Mouse (Mus musculus) heart, postnatal 0 days (tissue): ENCODE results near the gene Gm16181. TPM values are rescaled to one million over a fixed set of nuclear protein-coding genes. Genes with fewer than 3 reads are reported as not detected.

Source experiments
- ATAC-seq: fragments of 200-750 bp; cut with Nextera tagmentation; 2 replicates; pipeline ENCODE4 v1.8.0; 2017; ENCODE audit warnings: low read depth, moderate number of reproducible peaks, moderate library complexity; ENCODE audit not compliant: insufficient read depth
- DNase-seq: peaks from one replicate; pipeline ENCODE4 v3.0.0-alpha.2; 2016; ENCODE audit warnings: low spot score
- H3K27ac ChIP-seq: fragments of 300-500 bp; sonication (generic); 2 replicates; pipeline ENCODE4 v1.5.1; 2014; ENCODE audit warnings: low read depth, mild to moderate bottlenecking
- H3K27me3 ChIP-seq: fragments of 300-500 bp; sonication (generic); 2 replicates; pipeline ENCODE4 v1.6.1; 2014; ENCODE audit warnings: low read length, mixed read lengths; ENCODE audit not compliant: control insufficient read depth, insufficient read depth
- H3K36me3 ChIP-seq: fragments of 300-500 bp; sonication (generic); replicated peaks from 2 replicates; pipeline ENCODE4 v1.6.1; 2014; ENCODE audit warnings: low read length, mixed read lengths; ENCODE audit not compliant: control insufficient read depth, insufficient read depth
- H3K4me1 ChIP-seq: fragments of 300-500 bp; sonication (generic); 2 replicates; pipeline ENCODE4 v1.6.1; 2014; ENCODE audit warnings: antibody characterized with exemption; ENCODE audit not compliant: control insufficient read depth, insufficient read depth
- H3K4me2 ChIP-seq: fragments of 300-500 bp; sonication (generic); 2 replicates; pipeline ENCODE4 v1.6.1; 2014; ENCODE audit warnings: low read depth, mild to moderate bottlenecking, low read length, moderate library complexity
- H3K4me3 ChIP-seq: fragments of 300-500 bp; sonication (generic); 2 replicates; pipeline ENCODE4 v1.5.1; 2014; ENCODE audit warnings: low read depth, low read length
- H3K9ac ChIP-seq: fragments of 300-500 bp; sonication (generic); replicated peaks from 2 replicates; pipeline ENCODE4 v1.6.1; 2014; ENCODE audit warnings: low read depth, low read length, mixed read lengths
- H3K9me3 ChIP-seq: fragments of 300-500 bp; sonication (generic); replicated peaks from 2 replicates; pipeline ENCODE4 v1.6.1; 2016; ENCODE audit warnings: low read length; ENCODE audit not compliant: control insufficient read depth
- CTCF ChIP-seq: IDR thresholded peaks from 2 replicates; pipeline ENCODE4 v1.5.1; 2016; ENCODE audit warnings: antibody characterized with exemption, control low read depth, low read depth
- EP300 ChIP-seq: IDR thresholded peaks from 2 replicates; pipeline ENCODE4 v1.6.1; 2016; ENCODE audit warnings: antibody characterized with exemption, low read depth
- WGBS: fragments of 180-500 bp; shearing (Covaris S2); extraction: QIAGEN DNeasy Blood & Tissue Kit; methylation state at CpG from one replicate; pipeline ENCODE4 v1.1.7; 2014; 5-methylcytosine and 5-hydroxymethylcytosine counted together
- polyA plus RNA-seq: library from polyadenylated mRNA; unstranded; fragments of >200 nt; fragmentation: Nextera tagmentation; extraction: Ambion mirVana; gene quantifications from 2 replicates; pipeline ENCODE4 v1.2.1, GENCODE M21; 2015
- total RNA-seq: library from RNA; depleted of rRNA; stranded (reverse); fragments of >200 nt; gene quantifications from 2 replicates; pipeline ENCODE4 v1.2.3, GENCODE M21; 2014; ENCODE audit warnings: low replicate concordance

Gm16181 gene
- total and polyA plus RNA-seq, 2 experiments from 2014 or later: 0.87 TPM; not detected in 1

DNA sequence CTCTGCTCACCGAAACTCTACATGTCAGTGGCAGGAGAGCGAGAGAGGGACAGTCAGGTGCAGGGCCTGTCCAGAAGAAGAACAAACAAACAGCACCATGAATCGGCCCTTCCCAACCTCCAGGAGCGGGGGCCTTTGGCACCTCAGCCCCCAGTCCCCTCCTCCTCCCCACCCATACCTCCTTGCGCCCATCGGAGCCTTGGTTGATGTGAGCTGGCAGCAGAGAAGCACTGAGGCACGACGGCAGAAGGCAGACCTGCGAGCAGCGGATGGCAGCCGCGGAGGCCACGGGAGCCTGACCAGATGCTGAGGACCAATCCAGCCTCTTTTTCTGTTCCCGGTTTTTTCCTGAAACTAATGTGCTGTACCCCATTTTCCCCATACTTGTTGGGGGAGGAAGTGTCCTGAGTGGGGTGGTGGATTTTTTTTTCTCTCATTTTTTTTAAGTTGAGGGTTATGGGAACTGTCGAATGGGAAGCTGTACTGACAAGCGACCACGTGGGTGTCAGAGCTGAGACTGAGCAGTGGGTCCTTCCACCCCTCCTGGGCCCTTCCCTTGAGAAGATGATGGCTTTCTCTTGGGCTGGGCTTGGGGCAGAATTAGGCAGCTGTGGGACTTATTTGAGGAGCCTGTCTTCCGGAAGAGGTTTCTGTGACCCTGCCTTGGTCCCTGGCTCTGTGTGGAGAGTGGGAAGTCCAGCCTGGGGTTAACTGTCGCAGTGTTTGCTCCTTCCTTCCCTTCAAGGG lies 29.0 kb downstream of the Gm16181 start:
- H3K36me3 ChIP-seq: peaks cover 94% of the 10 kb centered on the region

DNA sequence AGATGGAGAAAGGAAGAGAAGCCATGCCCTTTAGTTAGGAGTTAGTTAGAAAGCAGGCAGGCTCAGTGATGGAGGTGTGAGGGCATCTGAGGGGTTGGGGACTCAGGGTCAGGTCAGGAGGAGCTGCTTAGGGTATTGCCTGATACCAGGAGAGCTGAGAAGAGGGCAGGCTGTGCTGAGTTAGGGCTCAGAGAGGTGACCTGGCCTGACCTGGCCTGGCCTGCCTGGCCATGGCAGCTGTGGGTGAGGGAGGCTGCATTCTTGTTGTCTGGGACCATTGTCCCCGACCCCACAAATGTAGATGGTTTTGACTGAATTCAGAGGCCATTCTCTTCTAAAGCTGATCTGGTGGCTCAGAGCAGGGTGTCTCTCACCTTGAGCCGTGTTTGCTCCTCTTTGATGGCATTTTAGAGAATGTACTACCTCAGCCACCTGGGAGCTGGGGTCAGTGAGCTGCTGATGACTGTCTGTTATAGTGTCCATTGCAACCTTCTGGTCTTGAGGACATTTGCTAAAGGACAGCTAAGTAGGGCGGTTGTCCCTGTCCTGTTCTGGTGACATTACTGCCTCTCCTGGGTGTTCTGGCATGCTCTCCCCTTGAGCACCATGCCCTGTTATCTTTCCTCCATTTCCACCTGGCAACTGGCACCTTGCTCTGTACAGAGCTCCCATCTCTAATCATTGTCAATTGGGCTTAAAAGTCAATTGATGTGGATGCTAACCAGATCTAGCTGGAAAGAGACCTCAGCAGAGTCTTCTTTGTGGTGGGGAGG lies 29.9 kb downstream of the Gm16181 start:
- no peaks in the 10 kb centered on the region for H3K4me1 ChIP-seq
- H3K36me3 ChIP-seq: peaks cover 84% of the 10 kb centered on the region
- no peak for DNase-seq
- no peaks in the 10 kb centered on the region for H3K27me3 ChIP-seq
- ATAC-seq: no peak
- no peak for TF ChIP-seq EP300
- TF ChIP-seq CTCF: no peak
- no peak overlapping the region for H3K4me2 ChIP-seq
- no peak overlapping the region for H3K27ac ChIP-seq
- no peak overlapping the region for H3K4me3 ChIP-seq
- WGBS: 81% methylated on average over 3 of the region's 3 CpGs
- H3K9ac ChIP-seq: no peak overlapping the region
- H3K9me3 ChIP-seq: no peaks in the 10 kb centered on the region

More for the DNA sequence above, 29.0 kb downstream of the Gm16181 start:
- no peak for TF ChIP-seq EP300
- TF ChIP-seq CTCF: no peak
- no peaks in the 10 kb centered on the region for H3K4me1 ChIP-seq
- no peaks in the 10 kb centered on the region for H3K27me3 ChIP-seq
- ATAC-seq (no peak), DNase-seq (no peak)
- no peak overlapping the region for H3K4me2 ChIP-seq
- H3K9me3 ChIP-seq: no peaks in the 10 kb centered on the region
- no peak overlapping the region for H3K9ac ChIP-seq
- no peak overlapping the region for H3K4me3 ChIP-seq
- WGBS: 90% methylated on average over 18 of the region's 19 CpGs
- H3K27ac ChIP-seq: no peak overlapping the region

DNA sequence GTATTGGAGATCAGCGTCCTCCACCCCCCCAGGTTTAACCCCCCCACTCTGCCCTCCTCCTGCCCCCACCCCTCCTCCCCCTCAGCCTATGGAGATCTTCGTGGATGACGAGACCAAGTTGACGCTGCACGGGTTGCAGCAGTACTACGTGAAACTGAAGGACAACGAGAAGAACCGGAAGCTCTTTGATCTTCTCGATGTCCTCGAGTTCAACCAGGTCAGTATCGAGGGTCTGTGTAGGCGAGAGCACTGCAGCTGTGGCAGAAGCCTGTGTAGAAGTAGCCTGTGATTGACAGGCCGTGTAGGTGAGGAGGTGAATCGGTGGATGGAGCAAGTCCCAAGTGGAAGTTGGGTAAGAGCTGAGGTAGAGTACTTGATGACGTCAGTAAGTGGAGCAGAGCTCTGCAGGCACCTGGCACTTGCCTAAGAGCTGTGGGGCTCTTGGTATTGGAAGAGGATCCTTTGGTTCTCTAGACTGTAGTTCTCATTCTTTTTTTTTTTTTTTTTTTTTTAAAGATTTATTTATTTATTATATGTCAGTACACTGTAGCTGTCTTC lies 30.6 kb downstream of the Gm16181 start:
- Histone ChIP-seq H3K27me3 (no peaks in the 10 kb centered on the region), H3K4me2 (no peak overlapping the region), H3K9me3 (no peaks in the 10 kb centered on the region), H3K9ac (no peak overlapping the region), H3K27ac (no peak overlapping the region), H3K4me1 (no peaks in the 10 kb centered on the region), H3K36me3 (peaks cover 77% of the 10 kb centered on the region), H3K4me3 (no peak overlapping the region)
- no peak for DNase-seq
- no peak for ATAC-seq
- WGBS: 73% methylated on average over 15 of the region's 15 CpGs
- TF ChIP-seq EP300: no peak
- no peak for TF ChIP-seq CTCF

DNA sequence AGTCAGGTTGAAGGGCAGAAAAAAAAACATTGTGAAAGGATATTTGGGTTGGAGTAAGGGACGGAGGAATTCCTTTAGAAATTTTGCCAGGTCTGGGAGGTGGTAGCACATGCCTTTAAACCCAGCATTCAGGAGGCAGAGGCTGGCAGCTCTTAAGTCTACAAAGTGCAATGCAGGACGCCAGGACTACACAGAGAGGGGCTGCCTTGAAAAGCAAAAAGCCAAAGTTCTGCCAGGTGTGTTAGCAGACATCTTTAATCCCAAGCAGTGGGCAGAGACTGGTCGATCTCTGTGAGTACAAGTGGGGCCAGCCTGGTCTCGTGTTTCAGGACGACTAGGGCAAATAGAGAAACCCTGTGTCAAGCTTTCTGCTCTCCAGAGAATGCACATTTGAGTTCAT lies 31.3 kb downstream of the Gm16181 start:
- H3K9me3 ChIP-seq: no peaks in the 10 kb centered on the region
- no peak for DNase-seq
- no peak overlapping the region for H3K9ac ChIP-seq
- H3K4me1 ChIP-seq: no peaks in the 10 kb centered on the region
- no peaks in the 10 kb centered on the region for H3K27me3 ChIP-seq
- no peak overlapping the region for H3K27ac ChIP-seq
- 79% methylated on average over 5 of the region's 5 CpGs for WGBS
- no peak overlapping the region for H3K4me2 ChIP-seq
- H3K4me3 ChIP-seq: no peak overlapping the region
- no peak for ATAC-seq
- H3K36me3 ChIP-seq: peaks cover 70% of the 10 kb centered on the region
- no peak for TF ChIP-seq EP300
- TF ChIP-seq CTCF: no peak

GRCm38 (mm10) chr17:35252619-35253292 lies 32.1 kb downstream of the Gm16181 start:
- Histone ChIP-seq H3K9me3 (no peaks in the 10 kb centered on the region), H3K4me3 (no peak overlapping the region), H3K9ac (no peak overlapping the region), H3K27ac (no peak overlapping the region), H3K27me3 (no peaks in the 10 kb centered on the region), H3K4me2 (no peak overlapping the region), H3K36me3 (peaks cover 62% of the 10 kb centered on the region), H3K4me1 (0 out of 2 replicates have a peak, but pooled peaks cover 5% of the 10 kb centered on the region)
- WGBS: 74% methylated on average over 17 of the region's 18 CpGs
- no peak for DNase-seq
- ATAC-seq: no peak; the same call in 1 of the 2 replicates
- TF ChIP-seq CTCF (no peak), EP300 (no peak)
